ENCODE assay signal across 13 mouse cellular contexts in the genomic region with DNA sequence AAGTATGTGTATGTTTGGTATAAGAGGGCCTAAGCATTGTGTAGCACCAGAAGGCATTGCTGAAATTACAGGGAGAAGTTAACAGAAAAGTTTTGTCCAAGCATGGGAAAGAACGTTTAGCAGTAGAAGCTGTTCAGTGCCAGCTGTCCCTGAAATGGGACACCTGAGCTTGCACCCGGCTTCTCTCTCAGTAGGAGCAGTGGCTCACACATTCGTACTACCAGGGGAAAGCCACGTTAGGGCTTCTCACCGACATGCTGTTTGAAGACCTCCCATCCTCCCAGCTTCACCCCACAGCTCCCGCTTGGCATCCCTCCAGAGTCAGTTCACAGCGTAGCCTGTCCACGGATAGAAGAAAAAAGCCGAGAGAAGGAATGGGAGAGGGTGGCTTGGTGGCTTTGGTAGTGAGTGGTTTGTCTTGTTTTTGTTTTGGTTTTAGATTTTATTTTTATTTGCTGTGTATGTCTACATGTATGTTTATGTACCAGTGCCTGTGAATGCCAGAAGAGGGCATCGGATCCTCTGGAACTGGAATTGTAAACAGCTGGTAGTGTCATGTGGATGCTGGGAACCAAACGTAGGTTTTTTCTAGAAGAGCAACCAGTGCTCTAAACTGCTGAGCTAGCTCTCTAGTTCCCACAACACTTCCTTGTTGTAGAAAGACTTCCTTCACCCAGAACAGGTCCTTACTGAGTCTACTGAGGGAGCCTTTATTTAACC. TPM values are rescaled to one million over a fixed set of nuclear protein-coding genes. Genes with fewer than 3 reads are reported as not detected.
DNase-seq lines count a peak whose midpoint lies in the region; ATAC-seq and TF ChIP-seq lines count a peak whose summit lies in the region.
"Had no signal": no experiment of that assay in that cellular context is flagged by ENCODE, and none has a peak within 500 bp of the region (broad histone marks: within the 10 kb centered on the region; RNA-seq: fewer than 3 reads in every experiment).

No protein-coding gene starts in this region.

- TF ChIP-seq EP300 in heart, postnatal 0 days (IDR thresholded peaks at IDR 0.05; ENCODE audit: low read depth) = no peak

- no peak overlapping the region for H3K9ac ChIP-seq in heart, postnatal 0 days (replicated peaks; ENCODE audit: low read depth, low read length)
- H3K9ac ChIP-seq: hindbrain, embryonic 15.5 days; limb, embryonic 12.5 days; midbrain, embryonic 12.5 days had no signal

- H3K4me2 ChIP-seq in heart, postnatal 0 days (ENCODE audit: low read depth, low read length) = no peak overlapping the region
- H3K4me2 ChIP-seq: hindbrain, embryonic 15.5 days; limb, embryonic 12.5 days; midbrain, embryonic 12.5 days had no signal

- no peak for ATAC-seq in CD4-positive, CD25-positive, alpha-beta regulatory T cell, adult 4 months
- no peak for ATAC-seq in heart, postnatal 0 days (ENCODE audit: insufficient read depth, low read depth)

- peak; percentile 46 for DNase-seq in CD4-positive, CD25-positive, alpha-beta regulatory T cell, adult 2 months (ENCODE audit: low read depth, low spot score)
- no peak for DNase-seq in heart, postnatal 0 days (ENCODE audit: low spot score)
- no peak for DNase-seq in heart, postnatal 14 days
- no peak for DNase-seq in left cerebral cortex, adult 2 months (ENCODE audit: extremely low spot score in 1 of 2, low spot score in 2 of 2)
- DNase-seq in left cerebral cortex, adult 11 months (ENCODE audit: low spot score) = no peak
- DNase-seq in MN1 (ENCODE audit: low spot score) = no peak
- DNase-seq: cerebellum, adult 8-10 months had no signal

- intact Hi-C loops in heart, postnatal 14 days (cut with DNase I) = loop anchor here (2.0 kb wide), 1 partner anchor 13 kb away; no protein-coding TSS in a partner anchor
- intact Hi-C loops in left cerebral cortex, adult 2 months (cut with DNase I) = no loop called here

- 0 out of 2 replicates have a peak, but pooled peaks cover 12% of the 10 kb centered on the region for H3K36me3 ChIP-seq in heart, postnatal 0 days (replicated peaks; ENCODE audit: control insufficient read depth, insufficient read depth, low read length)

- TF ChIP-seq CTCF in heart, postnatal 0 days (IDR thresholded peaks at IDR 0.05; ENCODE audit: low read depth) = no peak
- TF ChIP-seq CTCF in left cerebral cortex, adult 2 months (IDR thresholded peaks at IDR 0.05) = no peak
- TF ChIP-seq CTCF in bone marrow macrophage, adult 2 months (IDR thresholded peaks at IDR 0.05; ENCODE audit: low read depth, low read length) = no peak

- H3K4me1 ChIP-seq in heart, postnatal 0 days (ENCODE audit: control insufficient read depth, insufficient read depth) = peaks cover 24% of the 10 kb centered on the region
- H3K4me1 ChIP-seq in bone marrow macrophage, adult 2 months (ENCODE audit: control insufficient read depth, insufficient read depth, low read length) = peaks cover 31% of the 10 kb centered on the region
- H3K4me1 ChIP-seq: hindbrain, embryonic 15.5 days; limb, embryonic 12.5 days; midbrain, embryonic 12.5 days had no signal

- H3K4me3 ChIP-seq in heart, postnatal 0 days (ENCODE audit: low read depth, low read length) = no peak overlapping the region
- no peak overlapping the region for H3K4me3 ChIP-seq in left cerebral cortex, adult 2 months
- H3K4me3 ChIP-seq in bone marrow macrophage, adult 2 months (ENCODE audit: insufficient read depth, low read length) = no peak overlapping the region
- H3K4me3 ChIP-seq: hindbrain, embryonic 15.5 days; limb, embryonic 12.5 days; midbrain, embryonic 12.5 days had no signal

- H3K27me3 ChIP-seq in heart, postnatal 0 days (ENCODE audit: control insufficient read depth, insufficient read depth, low read length) = no peaks in the 10 kb centered on the region
- H3K27me3 ChIP-seq: hindbrain, embryonic 15.5 days; limb, embryonic 12.5 days; midbrain, embryonic 12.5 days had no signal

- 0 out of 2 replicates have a peak overlapping the region, but pooled peaks have one; percentile 32 for H3K27ac ChIP-seq in heart, postnatal 0 days (ENCODE audit: low read depth)
- peak overlapping the region; percentile 44; the same call in 1 of the 2 replicates for H3K27ac ChIP-seq in left cerebral cortex, adult 2 months
- peak overlapping the region; percentile 42 for H3K27ac ChIP-seq in bone marrow macrophage, adult 2 months (ENCODE audit: insufficient read depth, low read depth, low read length)
- H3K27ac ChIP-seq: hindbrain, embryonic 15.5 days; limb, embryonic 12.5 days; midbrain, embryonic 12.5 days had no signal

- TF ChIP-seq POLR2A in bone marrow macrophage, adult 2 months (IDR thresholded peaks at IDR 0.05; ENCODE audit: borderline replicate concordance, low read depth, low read length) = no peak

- WGBS in heart, postnatal 0 days = 59% methylated on average over 11 of the region's 11 CpGs

- no peaks in the 10 kb centered on the region for H3K9me3 ChIP-seq in heart, postnatal 0 days (replicated peaks; ENCODE audit: control insufficient read depth, low read length)
- H3K9me3 ChIP-seq: hindbrain, embryonic 15.5 days; limb, embryonic 12.5 days; midbrain, embryonic 12.5 days had no signal

RNA-seq across cellular contexts. Expression of a gene that starts 15.6 kb away (rescaled TPM):
- polyA plus RNA-seq in CD4-positive, CD25-positive, alpha-beta regulatory T cell, adult 4 months (2017; shearing (Covaris generic)) = 10 to 100 TPM; 23.0 to 30.6 TPM
- total RNA-seq in heart, postnatal 0 days (2014; rRNA removed; ENCODE audit: low replicate concordance) = 17.5 and 31.3 TPM in 2 replicates
- polyA plus RNA-seq in heart, postnatal 0 days (2015; fragmentation: Nextera tagmentation; extraction: Ambion mirVana) = 10.9 and 11.4 TPM in 2 replicates
- 10 to 100 TPM; 14.5 to 14.7 TPM for total RNA-seq in heart, postnatal 14 days (2021)
- total RNA-seq in left cerebral cortex, adult 2 months (2021) = 10 to 100 TPM; 35.3 to 36.6 TPM
- 16.2 and 17.8 TPM in 2 replicates for polyA plus RNA-seq in bone marrow macrophage, adult 2 months (2012; ENCODE audit: insufficient read depth, insufficient read length, missing spikeins)

RNA-seq across cellular contexts. Expression of a gene that starts 15.9 kb away (rescaled TPM):
- polyA plus RNA-seq in CD4-positive, CD25-positive, alpha-beta regulatory T cell, adult 4 months (2017; shearing (Covaris generic)) = 10 to 100 TPM; 32.3 to 51.9 TPM
- 25.1 and 32.6 TPM in 2 replicates for total RNA-seq in heart, postnatal 0 days (2014; rRNA removed; ENCODE audit: low replicate concordance)
- 8.1 and 8.4 TPM in 2 replicates for polyA plus RNA-seq in heart, postnatal 0 days (2015; fragmentation: Nextera tagmentation; extraction: Ambion mirVana)
- 10 to 100 TPM in 1 of 2 experiments, 1 to 10 TPM in 1; 8.3 to 11.4 TPM for total RNA-seq in heart, postnatal 14 days (2021)
- total RNA-seq in left cerebral cortex, adult 2 months (2021) = 1 to 10 TPM; 3.9 to 4.2 TPM
- 4.1 and 5.4 TPM in 2 replicates for polyA plus RNA-seq in bone marrow macrophage, adult 2 months (2012; ENCODE audit: insufficient read depth, insufficient read length, missing spikeins)

RNA-seq across cellular contexts. Expression of a gene that starts 34.1 kb away (rescaled TPM):
- polyA plus RNA-seq in CD4-positive, CD25-positive, alpha-beta regulatory T cell, adult 4 months (2017; shearing (Covaris generic)) = 10 to 100 TPM; 18.6 to 22.8 TPM
- total RNA-seq in heart, postnatal 0 days (2014; rRNA removed; ENCODE audit: low replicate concordance) = 0.84 TPM in 1 of 2 replicates, not detected in the other
- 0.10 TPM in 1 of 2 replicates, not detected in the other for polyA plus RNA-seq in heart, postnatal 0 days (2015; fragmentation: Nextera tagmentation; extraction: Ambion mirVana)
- total RNA-seq in heart, postnatal 14 days (2021) = under 1 TPM in 1 of 2 experiments, not detected in 1; 0.10 TPM
- total RNA-seq in left cerebral cortex, adult 2 months (2021) = not detected
- 5.3 and 6.2 TPM in 2 replicates for polyA plus RNA-seq in bone marrow macrophage, adult 2 months (2012; ENCODE audit: insufficient read depth, insufficient read length, missing spikeins)
- polyA plus RNA-seq: hindbrain, embryonic 15.5 days; limb, embryonic 12.5 days; midbrain, embryonic 12.5 days; stomach, embryonic 14.5 days had no signal

RNA-seq across cellular contexts. Expression of a gene that starts 42.0 kb away (rescaled TPM):
- 10 to 100 TPM; 57.5 to 68.2 TPM for polyA plus RNA-seq in CD4-positive, CD25-positive, alpha-beta regulatory T cell, adult 4 months (2017; shearing (Covaris generic))
- total RNA-seq in heart, postnatal 0 days (2014; rRNA removed; ENCODE audit: low replicate concordance) = 14.0 and 20.6 TPM in 2 replicates
- polyA plus RNA-seq in heart, postnatal 0 days (2015; fragmentation: Nextera tagmentation; extraction: Ambion mirVana) = 16.4 and 16.7 TPM in 2 replicates
- total RNA-seq in heart, postnatal 14 days (2021) = 10 to 100 TPM; 38.4 to 46.7 TPM
- total RNA-seq in left cerebral cortex, adult 2 months (2021) = 10 to 100 TPM; 63.8 to 67.4 TPM
- 21.1 and 23.1 TPM in 2 replicates for polyA plus RNA-seq in bone marrow macrophage, adult 2 months (2012; ENCODE audit: insufficient read depth, insufficient read length, missing spikeins)

RNA-seq across cellular contexts. Expression of a gene that starts 42.0 kb away (rescaled TPM):
- 1 to 10 TPM; 2.7 to 3.0 TPM for polyA plus RNA-seq in CD4-positive, CD25-positive, alpha-beta regulatory T cell, adult 4 months (2017; shearing (Covaris generic))
- total RNA-seq in heart, postnatal 0 days (2014; rRNA removed; ENCODE audit: low replicate concordance) = 4.5 and 6.5 TPM in 2 replicates
- 2.7 and 2.8 TPM in 2 replicates for polyA plus RNA-seq in heart, postnatal 0 days (2015; fragmentation: Nextera tagmentation; extraction: Ambion mirVana)
- total RNA-seq in heart, postnatal 14 days (2021) = 1 to 10 TPM; 5.6 to 7.4 TPM
- total RNA-seq in left cerebral cortex, adult 2 months (2021) = 10 to 100 TPM; 16.4 to 17.9 TPM
- polyA plus RNA-seq in bone marrow macrophage, adult 2 months (2012; ENCODE audit: insufficient read depth, insufficient read length, missing spikeins) = 1.8 and 2.3 TPM in 2 replicates
